Mouse (Mus musculus) urinary bladder, adult 2 months (tissue): ENCODE measurements around the gene Akr1b7. TPM values are rescaled to one million over a fixed set of nuclear protein-coding genes. Genes with fewer than 3 reads are reported as not detected.
"Not testable (repeated sequence)": the region's sequence is repeated elsewhere in the genome, so short reads cannot be mapped to it uniquely, and the experiment has no call there.

Source experiments
- DNase-seq: peaks from one replicate; pipeline ENCODE4 v3.0.0; 2022; ENCODE audit warnings: low spot score
- polyA plus RNA-seq: library from polyadenylated mRNA; depleted of rRNA; stranded (reverse); fragments of >200 nt; gene quantifications from 2 replicates; pipeline ENCODE4 v1.2.3, GENCODE M21; 2012; rRNA removed

Gene Akr1b7
- polyA plus RNA-seq, result 2.7 and 3.6 TPM in 2 replicates

GRCm38 (mm10) chr6:34412023-34412422 is at the start of gene Akr1b7:
Gene Akr1b7, plus strand, starts transcription at chr6:34412334.
- no peak for DNase-seq

GRCm38 (mm10) chr6:34364217-34365136 is 47.7 kb upstream of the Akr1b7 start:
- no peak for DNase-seq

GRCm38 (mm10) chr6:34367998-34368397 is 44.1 kb upstream of the Akr1b7 start:
- DNase-seq, result no peak

- DNase-seq, result no peak
These were observed 42.1 kb upstream of the Akr1b7 start for GRCm38 (mm10) chr6:34370081-34370480.

- peak; percentile 49 for DNase-seq
These were observed 40.3 kb upstream of the Akr1b7 start for GRCm38 (mm10) chr6:34371700-34372351.

GRCm38 (mm10) chr6:34373841-34374240 is 38.3 kb upstream of the Akr1b7 start:
- DNase-seq, result no peak

- not testable (repeated sequence) for DNase-seq
These were observed 36.2 kb upstream of the Akr1b7 start for GRCm38 (mm10) chr6:34375888-34376287.

GRCm38 (mm10) chr6:34383401-34383800 is 28.7 kb upstream of the Akr1b7 start:
- DNase-seq, result no peak

GRCm38 (mm10) chr6:34384110-34384661 is 27.9 kb upstream of the Akr1b7 start, which contains the start of gene Akr1b10:
Gene Akr1b10, plus strand, starts transcription at chr6:34384218.
- DNase-seq, result peak; percentile 70

GRCm38 (mm10) chr6:34384701-34385370 is 27.3 kb upstream of the Akr1b7 start:
- peak; percentile 34 for DNase-seq

GRCm38 (mm10) chr6:34388420-34389156 is 23.5 kb upstream of the Akr1b7 start:
- DNase-seq, result no peak

GRCm38 (mm10) chr6:34395897-34396296 is 16.2 kb upstream of the Akr1b7 start:
- DNase-seq, result no peak

GRCm38 (mm10) chr6:34398431-34398830 is 13.7 kb upstream of the Akr1b7 start:
- DNase-seq, result no peak

- DNase-seq, result no peak
These were observed 12.4 kb upstream of the Akr1b7 start for GRCm38 (mm10) chr6:34399606-34400220.

- DNase-seq, result no peak
These were observed 11.4 kb upstream of the Akr1b7 start for GRCm38 (mm10) chr6:34400696-34401095.

- DNase-seq, result no peak
These were observed 5.4 kb upstream of the Akr1b7 start for GRCm38 (mm10) chr6:34406746-34407145.

GRCm38 (mm10) chr6:34407403-34407802 is 4.7 kb upstream of the Akr1b7 start:
- no peak for DNase-seq

GRCm38 (mm10) chr6:34412688-34413087 is 554 bp downstream of the Akr1b7 start:
- DNase-seq, result no peak

GRCm38 (mm10) chr6:34413386-34413785 is 1.3 kb downstream of the Akr1b7 start:
- not testable (repeated sequence) for DNase-seq

GRCm38 (mm10) chr6:34416521-34416920 is 4.4 kb downstream of the Akr1b7 start:
- DNase-seq, result no peak

- DNase-seq, result no peak
These were observed 6.9 kb downstream of the Akr1b7 start for GRCm38 (mm10) chr6:34419071-34419470.
